ENCODE assay signal across 9 mouse cellular contexts in genomic region chr10:74937003-74937790, GRCm38 (mm10). TPM values are rescaled to one million over a fixed set of nuclear protein-coding genes. Genes with fewer than 3 reads are reported as not detected.
DNase-seq lines count a peak whose midpoint lies in the region; ATAC-seq and TF ChIP-seq lines count a peak whose summit lies in the region.
"Had no signal": no experiment of that assay in that cellular context is flagged by ENCODE, and none has a peak within 500 bp of the region (broad histone marks: within the 10 kb centered on the region; RNA-seq: fewer than 3 reads in every experiment).

No protein-coding gene starts in this region.

- H3K4me2 ChIP-seq in kidney, postnatal 0 days (ENCODE audit: low read length): no peak overlapping the region
- no peak overlapping the region for H3K4me2 ChIP-seq in midbrain, embryonic 11.5 days
- H3K4me2 ChIP-seq: embryonic facial prominence, embryonic 12.5 days had no signal

- no peak for TF ChIP-seq POLR2A in embryonic fibroblast, embryonic 13.5 days (IDR thresholded peaks at IDR 0.05; ENCODE audit: low read depth, low read length)

- 83% methylated on average over 10 of the region's 10 CpGs for WGBS in kidney, postnatal 0 days
- 81% methylated on average over 10 of the region's 10 CpGs for WGBS in midbrain, embryonic 11.5 days

- H3K9ac ChIP-seq in kidney, postnatal 0 days (ENCODE audit: low read depth, low read length): no peak overlapping the region
- no peak overlapping the region for H3K9ac ChIP-seq in midbrain, embryonic 11.5 days (ENCODE audit: low read length)
- H3K9ac ChIP-seq: embryonic facial prominence, embryonic 12.5 days had no signal

- no peaks in the 10 kb centered on the region for H3K4me1 ChIP-seq in embryonic fibroblast, embryonic 13.5 days (ENCODE audit: control insufficient read depth, insufficient read depth, low read length)
- H3K4me1 ChIP-seq in kidney, postnatal 0 days (replicated peaks; ENCODE audit: insufficient read depth, low read length): no peaks in the 10 kb centered on the region
- no peaks in the 10 kb centered on the region for H3K4me1 ChIP-seq in midbrain, embryonic 11.5 days (ENCODE audit: control insufficient read depth, insufficient read depth, low read length)
- H3K4me1 ChIP-seq: embryonic facial prominence, embryonic 12.5 days had no signal

- no peak; the same call in 1 of the 2 replicates for ATAC-seq in kidney, postnatal 0 days (replicated peaks; ENCODE audit: low FRiP score, low read depth)
- peak; percentile 72 for ATAC-seq in midbrain, embryonic 11.5 days (ENCODE audit: low FRiP score)
- ATAC-seq in erythroid progenitor cell, adult 5-6 weeks (replicated peaks; ENCODE audit: low FRiP score, poor library complexity, severe bottlenecking): no peak

- no peaks in the 10 kb centered on the region for H3K9me3 ChIP-seq in kidney, postnatal 0 days (replicated peaks; ENCODE audit: low read length)
- no peaks in the 10 kb centered on the region for H3K9me3 ChIP-seq in midbrain, embryonic 11.5 days (ENCODE audit: control insufficient read depth, low read length)
- H3K9me3 ChIP-seq: embryonic facial prominence, embryonic 12.5 days had no signal

- no peaks in the 10 kb centered on the region for H3K27me3 ChIP-seq in kidney, postnatal 0 days (ENCODE audit: insufficient read depth, low read length)
- H3K27me3 ChIP-seq in midbrain, embryonic 11.5 days (ENCODE audit: control insufficient read depth, insufficient read depth, low read length): no peaks in the 10 kb centered on the region
- H3K27me3 ChIP-seq: embryonic facial prominence, embryonic 12.5 days had no signal

- no peaks in the 10 kb centered on the region for H3K36me3 ChIP-seq in kidney, postnatal 0 days (ENCODE audit: insufficient read depth, low read length)
- H3K36me3 ChIP-seq in midbrain, embryonic 11.5 days (ENCODE audit: control insufficient read depth, insufficient read depth, low read length): no peaks in the 10 kb centered on the region
- H3K36me3 ChIP-seq: embryonic facial prominence, embryonic 12.5 days had no signal

- H3K27ac ChIP-seq in embryonic fibroblast, embryonic 13.5 days (ENCODE audit: insufficient read depth, low read length): no peak overlapping the region
- no peak overlapping the region for H3K27ac ChIP-seq in kidney, postnatal 0 days
- no peak overlapping the region for H3K27ac ChIP-seq in midbrain, embryonic 11.5 days (ENCODE audit: low read depth, low read length)
- H3K27ac ChIP-seq: embryonic facial prominence, embryonic 12.5 days had no signal

- no peak overlapping the region for H3K4me3 ChIP-seq in embryonic fibroblast, embryonic 13.5 days (ENCODE audit: insufficient read depth, low read length)
- no peak overlapping the region for H3K4me3 ChIP-seq in kidney, postnatal 0 days (replicated peaks; ENCODE audit: low read depth, low read length)
- H3K4me3 ChIP-seq in midbrain, embryonic 11.5 days (ENCODE audit: low read depth, low read length): no peak overlapping the region
- H3K4me3 ChIP-seq: embryonic facial prominence, embryonic 12.5 days had no signal

- peak; percentile 92 for TF ChIP-seq CTCF in embryonic fibroblast, embryonic 13.5 days (IDR thresholded peaks at IDR 0.05; ENCODE audit: borderline replicate concordance, insufficient read depth, low read length)
- peak; percentile 79 for TF ChIP-seq CTCF in kidney, postnatal 0 days (IDR thresholded peaks at IDR 0.05; ENCODE audit: low read depth)

- DNase-seq in left cerebral cortex, adult 18-20 months (ENCODE audit: low spot score in 2 of 2): peak; percentile 39 to 45
- no peak for DNase-seq in left cerebral cortex, adult 11 months (ENCODE audit: low spot score)
- DNase-seq in Muller cell, postnatal 12 days (ENCODE audit: inconsistent ontology term): peak; percentile 11
- DNase-seq in kidney, postnatal 0 days (ENCODE audit: low spot score): peak; percentile 65
- DNase-seq in midbrain, embryonic 11.5 days (ENCODE audit: low spot score, missing footprints): no peak
- no peak for DNase-seq in layer of hippocampus, adult 11-12 months (ENCODE audit: low spot score)

RNA-seq across cellular contexts. Expression of gene Gnaz, which starts 29.8 kb away (rescaled TPM):
- 100 to 1,000 TPM; 120 to 126 TPM for total RNA-seq in left cerebral cortex, adult 18-20 months (2021)
- polyA plus RNA-seq in embryonic fibroblast, embryonic 13.5 days (2011; ENCODE audit: insufficient read length, low read depth, missing spikeins): 0.38 and 0.44 TPM in 2 replicates
- 5.0 and 5.6 TPM in 2 replicates for polyA plus RNA-seq in kidney, postnatal 0 days (2015; fragmentation: Nextera tagmentation; extraction: Ambion mirVana)
- polyA plus RNA-seq in midbrain, embryonic 11.5 days (2014; fragmentation: Nextera tagmentation; extraction: Ambion mirVana): 12.2 and 12.7 TPM in 2 replicates
- total RNA-seq in erythroid progenitor cell, adult 5-6 weeks (2015; ENCODE audit: low replicate concordance): not detected in 2 replicates
- 0.38 TPM in 1 of 2 replicates, not detected in the other for total RNA-seq in erythroid progenitor cell, adult 5-6 weeks (2017; ENCODE audit: low replicate concordance)

Comparison
In these comparisons a context has a peak if more than half of its experiments do, and no peak if none do; other contexts are left out.
1. DNase-seq: peak in left cerebral cortex, adult 18-20 months (2 of 2), Muller cell, postnatal 12 days (single experiment) and kidney, postnatal 0 days (single experiment); none in left cerebral cortex, adult 11 months (single experiment), midbrain, embryonic 11.5 days (single experiment) and layer of hippocampus, adult 11-12 months (single experiment).